9 mouse cellular contexts compared by ENCODE assay signal in genomic region chr17:12428369-12428768, GRCm38 (mm10). TPM values are rescaled to one million over a fixed set of nuclear protein-coding genes. Genes with fewer than 3 reads are reported as not detected.
DNase-seq lines count a peak whose midpoint lies in the region; ATAC-seq and TF ChIP-seq lines count a peak whose summit lies in the region.
"Had no signal": no experiment of that assay in that cellular context is flagged by ENCODE, and none has a peak within 500 bp of the region (broad histone marks: within the 10 kb centered on the region; RNA-seq: fewer than 3 reads in every experiment).

No protein-coding gene starts in this region.

- no peaks in the 10 kb centered on the region for H3K36me3 ChIP-seq in heart, postnatal 0 days (replicated peaks; ENCODE audit: control insufficient read depth, insufficient read depth, low read length)
- H3K36me3 ChIP-seq in heart, embryonic 11.5 days (ENCODE audit: control insufficient read depth, insufficient read depth, low read length), result no peaks in the 10 kb centered on the region
- H3K36me3 ChIP-seq in forebrain, embryonic 15.5 days, result no peaks in the 10 kb centered on the region
- H3K36me3 ChIP-seq in midbrain, embryonic 12.5 days, result no peaks in the 10 kb centered on the region

- peaks cover 9% of the 10 kb centered on the region; the same call in 1 of the 2 replicates for H3K4me1 ChIP-seq in heart, postnatal 0 days (ENCODE audit: control insufficient read depth, insufficient read depth)
- H3K4me1 ChIP-seq in heart, embryonic 11.5 days (ENCODE audit: control insufficient read depth, insufficient read depth, low read length), result peaks cover 7% of the 10 kb centered on the region; the same call in 1 of the 2 replicates
- no peaks in the 10 kb centered on the region for H3K4me1 ChIP-seq in forebrain, embryonic 15.5 days
- peaks cover 6% of the 10 kb centered on the region for H3K4me1 ChIP-seq in midbrain, embryonic 12.5 days

- ATAC-seq in heart, postnatal 0 days (ENCODE audit: insufficient read depth, low read depth), result peak; percentile 36; the same call in 1 of the 2 replicates
- ATAC-seq in heart, embryonic 11.5 days (replicated peaks; ENCODE audit: insufficient number of reproducible peaks, low FRiP score, low TSS enrichment), result no peak
- 0 out of 2 replicates have a peak, but pooled peaks have one; percentile 48 for ATAC-seq in forebrain, embryonic 15.5 days (replicated peaks)
- peak; percentile 58; the same call in 1 of the 2 replicates for ATAC-seq in midbrain, embryonic 12.5 days (ENCODE audit: low FRiP score, low read depth)

- H3K4me3 ChIP-seq in heart, postnatal 0 days (ENCODE audit: low read depth, low read length), result no peak overlapping the region
- no peak overlapping the region for H3K4me3 ChIP-seq in heart, embryonic 11.5 days (ENCODE audit: low read depth, low read length)
- H3K4me3 ChIP-seq in forebrain, embryonic 15.5 days, result no peak overlapping the region
- H3K4me3 ChIP-seq in midbrain, embryonic 12.5 days, result no peak overlapping the region

- no peak overlapping the region; the same call in 1 of the 2 replicates for H3K27ac ChIP-seq in heart, postnatal 0 days (ENCODE audit: low read depth)
- no peak overlapping the region for H3K27ac ChIP-seq in heart, embryonic 11.5 days (ENCODE audit: low read depth, low read length)
- H3K27ac ChIP-seq in forebrain, embryonic 15.5 days (replicated peaks), result no peak overlapping the region
- no peak overlapping the region for H3K27ac ChIP-seq in midbrain, embryonic 12.5 days (replicated peaks)

- no peak overlapping the region for H3K9ac ChIP-seq in heart, postnatal 0 days (replicated peaks; ENCODE audit: low read depth, low read length)
- H3K9ac ChIP-seq in heart, embryonic 11.5 days (ENCODE audit: low read depth, low read length), result no peak overlapping the region
- no peak overlapping the region for H3K9ac ChIP-seq in forebrain, embryonic 15.5 days (replicated peaks)
- no peak overlapping the region for H3K9ac ChIP-seq in midbrain, embryonic 12.5 days (replicated peaks)

- H3K27me3 ChIP-seq in heart, postnatal 0 days (ENCODE audit: control insufficient read depth, insufficient read depth, low read length), result no peaks in the 10 kb centered on the region
- H3K27me3 ChIP-seq in heart, embryonic 11.5 days (ENCODE audit: control insufficient read depth, insufficient read depth, low read length), result no peaks in the 10 kb centered on the region
- H3K27me3 ChIP-seq in forebrain, embryonic 15.5 days, result no peaks in the 10 kb centered on the region
- H3K27me3 ChIP-seq in midbrain, embryonic 12.5 days, result no peaks in the 10 kb centered on the region

- no peak for TF ChIP-seq EP300 in heart, postnatal 0 days (IDR thresholded peaks at IDR 0.05; ENCODE audit: low read depth)

- DNase-seq in heart, postnatal 0 days (ENCODE audit: low spot score), result no peak
- DNase-seq in brain, adult 2 months (ENCODE audit: low read depth, low spot score), result peak; percentile 21
- no peak for DNase-seq in frontal cortex, postnatal 36 days (ENCODE audit: low spot score in 2 of 2)
- no peak for DNase-seq in left cerebral cortex, adult 11 months (ENCODE audit: low spot score)
- no peak for DNase-seq in spleen, postnatal 4 days (ENCODE audit: low spot score in 2 of 2)
- DNase-seq: B cell, adult 2 months had no signal

- H3K4me2 ChIP-seq in heart, postnatal 0 days (ENCODE audit: low read depth, low read length), result no peak overlapping the region
- no peak overlapping the region for H3K4me2 ChIP-seq in heart, embryonic 11.5 days
- H3K4me2 ChIP-seq in forebrain, embryonic 15.5 days (replicated peaks), result no peak overlapping the region
- no peak overlapping the region for H3K4me2 ChIP-seq in midbrain, embryonic 12.5 days (replicated peaks)

- H3K9me3 ChIP-seq in heart, postnatal 0 days (replicated peaks; ENCODE audit: control insufficient read depth, low read length), result no peaks in the 10 kb centered on the region
- no peaks in the 10 kb centered on the region; the same call in 1 of the 2 replicates for H3K9me3 ChIP-seq in heart, embryonic 11.5 days (replicated peaks; ENCODE audit: control insufficient read depth, low read length)
- no peaks in the 10 kb centered on the region for H3K9me3 ChIP-seq in forebrain, embryonic 15.5 days
- no peaks in the 10 kb centered on the region for H3K9me3 ChIP-seq in midbrain, embryonic 12.5 days

- TF ChIP-seq CTCF in heart, postnatal 0 days (IDR thresholded peaks at IDR 0.05; ENCODE audit: low read depth), result no peak

RNA-seq across cellular contexts. Expression of gene Plg, which starts 50.0 kb away (rescaled TPM):
- 0.12 and 0.38 TPM in 2 replicates for total RNA-seq in heart, postnatal 0 days (2014; rRNA removed; ENCODE audit: low replicate concordance)
- polyA plus RNA-seq in heart, postnatal 0 days (2015; fragmentation: Nextera tagmentation; extraction: Ambion mirVana), result not detected in 2 replicates
- 0.23 and 3.0 TPM in 2 replicates for polyA plus RNA-seq in heart, embryonic 11.5 days (2014; fragmentation: Nextera tagmentation; extraction: Ambion mirVana)
- 0.23 TPM in 1 of 2 replicates, not detected in the other for polyA plus RNA-seq in forebrain, embryonic 15.5 days (2015; fragmentation: Nextera tagmentation; extraction: Ambion mirVana)
- not detected in 2 replicates for polyA plus RNA-seq in midbrain, embryonic 12.5 days (2016; fragmentation: Nextera tagmentation; extraction: Ambion mirVana)
